11 mouse cellular contexts compared by ENCODE assay signal in the genomic region with DNA sequence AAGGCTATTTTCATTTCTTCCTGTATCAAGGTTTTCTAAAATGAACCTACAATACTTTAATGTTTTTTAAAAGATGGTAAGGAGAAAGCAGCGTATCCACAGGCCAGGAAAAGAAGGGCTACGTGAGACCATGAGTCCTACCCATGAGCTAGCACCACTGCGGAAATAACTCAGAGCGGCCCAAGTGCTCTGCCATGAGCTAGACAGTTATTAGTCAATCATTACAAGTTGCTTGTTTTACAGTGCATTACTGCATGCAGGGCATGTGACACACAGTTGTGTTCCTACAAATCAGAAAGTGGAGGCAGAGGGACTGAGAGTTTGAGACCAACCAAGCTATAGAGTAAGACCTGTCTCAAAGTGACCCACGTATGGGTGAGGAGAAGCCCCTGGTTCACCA.
"Had no signal": no experiment of that assay in that cellular context is flagged by ENCODE, and none has a peak within 500 bp of the region (broad histone marks: within the 10 kb centered on the region; RNA-seq: fewer than 3 reads in every experiment).

No protein-coding gene starts in this region.

- ATAC-seq: midbrain, embryonic 15.5 days had no signal

- H3K9ac ChIP-seq: hindbrain, embryonic 15.5 days; liver, embryonic 15.5 days; lung, embryonic 15.5 days; midbrain, embryonic 15.5 days had no signal

- DNase-seq: lung, postnatal 14 days; right cerebral cortex, postnatal 14 days; thymus, postnatal 36 days had no signal

- H3K4me2 ChIP-seq: hindbrain, embryonic 15.5 days; liver, embryonic 15.5 days; lung, embryonic 15.5 days; midbrain, embryonic 11.5 days; midbrain, embryonic 15.5 days had no signal

- H3K9me3 ChIP-seq: hindbrain, embryonic 15.5 days; limb, embryonic 10.5 days; liver, embryonic 15.5 days; lung, embryonic 15.5 days; midbrain, embryonic 15.5 days had no signal

- H3K4me3 ChIP-seq: hindbrain, embryonic 15.5 days; limb, embryonic 10.5 days; liver, embryonic 15.5 days; lung, embryonic 15.5 days; megakaryocyte, embryonic 14.5 days; midbrain, embryonic 15.5 days had no signal

- H3K27ac ChIP-seq: hindbrain, embryonic 15.5 days; limb, embryonic 10.5 days; liver, embryonic 15.5 days; lung, embryonic 15.5 days; macrophage; midbrain, embryonic 15.5 days had no signal

- H3K27me3 ChIP-seq: hindbrain, embryonic 15.5 days; liver, embryonic 15.5 days; lung, embryonic 15.5 days; midbrain, embryonic 15.5 days had no signal

- H3K36me3 ChIP-seq: hindbrain, embryonic 15.5 days; lung, embryonic 15.5 days; midbrain, embryonic 15.5 days had no signal
